Mouse (Mus musculus) midbrain, embryonic 11.5 days (tissue): ENCODE measurements around the gene Gm9918. TPM values are rescaled to one million over a fixed set of nuclear protein-coding genes. Genes with fewer than 3 reads are reported as not detected.
A peak's percentile ranks its signal among the peaks of the same experiment; 100 is the strongest.

Source experiments
- ATAC-seq: fragments of 200-750 bp; cut with Nextera tagmentation; 2 replicates; pipeline ENCODE4 v1.8.0; 2017; ENCODE audit warnings: moderate TSS enrichment, moderate library complexity; ENCODE audit not compliant: low FRiP score
- DNase-seq: peaks from one replicate; pipeline ENCODE4 v3.0.0; 2015; ENCODE audit warnings: low spot score; ENCODE audit errors: missing footprints
- H3K27ac ChIP-seq: fragments of 300-500 bp; sonication (generic); 2 replicates; pipeline ENCODE4 v1.5.1; 2014; ENCODE audit warnings: low read depth, low read length
- H3K27me3 ChIP-seq: fragments of 300-500 bp; sonication (generic); 2 replicates; pipeline ENCODE4 v1.6.1; 2014; ENCODE audit warnings: mild to moderate bottlenecking, low read length, moderate library complexity, mixed read lengths; ENCODE audit not compliant: control insufficient read depth, insufficient read depth
- H3K36me3 ChIP-seq: fragments of 300-500 bp; sonication (generic); 2 replicates; pipeline ENCODE4 v1.6.1; 2014; ENCODE audit warnings: mild to moderate bottlenecking, low read length, moderate library complexity, mixed read lengths; ENCODE audit not compliant: control insufficient read depth, insufficient read depth
- H3K4me1 ChIP-seq: fragments of 300-500 bp; sonication (generic); 2 replicates; pipeline ENCODE4 v1.6.1; 2014; ENCODE audit warnings: low read length; ENCODE audit not compliant: control insufficient read depth, insufficient read depth
- H3K4me2 ChIP-seq: fragments of 300-500 bp; sonication (generic); 2 replicates; pipeline ENCODE4 v1.6.1; 2014; ENCODE audit warnings: mild to moderate bottlenecking, moderate library complexity
- H3K4me3 ChIP-seq: fragments of 300-500 bp; sonication (generic); 2 replicates; pipeline ENCODE4 v1.5.1; 2014; ENCODE audit warnings: low read depth, low read length
- H3K9ac ChIP-seq: fragments of 300-500 bp; sonication (generic); 2 replicates; pipeline ENCODE4 v1.6.1; 2014; ENCODE audit warnings: low read length
- H3K9me3 ChIP-seq: fragments of 300-500 bp; sonication (generic); 2 replicates; pipeline ENCODE4 v1.6.1; 2016; ENCODE audit warnings: low read length; ENCODE audit not compliant: control insufficient read depth
- WGBS: fragments of 180-500 bp; shearing (Covaris S2); extraction: QIAGEN DNeasy Blood & Tissue Kit; methylation state at CpG from one replicate; pipeline ENCODE4 v1.1.7; 2014; 5-methylcytosine and 5-hydroxymethylcytosine counted together
- polyA plus RNA-seq: library from polyadenylated mRNA; unstranded; fragments of >200 nt; fragmentation: Nextera tagmentation; extraction: Ambion mirVana; gene quantifications from 2 replicates; pipeline ENCODE4 v1.2.1, GENCODE M21; 2014

Gene Gm9918
- polyA plus RNA-seq, 1 experiment from 2014 or later = 0.15 TPM

GRCm38 (mm10) chr15:102263037-102263436 lies 7.3 kb upstream of the Gm9918 start:
- peaks cover 4% of the 10 kb centered on the region for H3K4me1 ChIP-seq
- 71% methylated on average over 2 of the region's 2 CpGs for WGBS
- peaks cover 10% of the 10 kb centered on the region for H3K27me3 ChIP-seq
- no peaks in the 10 kb centered on the region for H3K9me3 ChIP-seq
- ATAC-seq = no peak
- H3K4me3 ChIP-seq = no peak overlapping the region
- no peak for DNase-seq
- no peak overlapping the region for H3K27ac ChIP-seq
- no peaks in the 10 kb centered on the region for H3K36me3 ChIP-seq
- no peak overlapping the region for H3K4me2 ChIP-seq
- H3K9ac ChIP-seq = no peak overlapping the region

GRCm38 (mm10) chr15:102265548-102265947 lies 4.8 kb upstream of the Gm9918 start:
- Histone ChIP-seq H3K4me2 (no peak overlapping the region), H3K27ac (no peak overlapping the region), H3K4me3 (no peak overlapping the region), H3K27me3 (peaks cover under 1% of the 10 kb centered on the region; the same call in 1 of the 2 replicates), H3K9ac (no peak overlapping the region), H3K36me3 (no peaks in the 10 kb centered on the region), H3K9me3 (no peaks in the 10 kb centered on the region), H3K4me1 (no peaks in the 10 kb centered on the region; the same call in 1 of the 2 replicates)
- no peak for DNase-seq
- 87% methylated on average over 5 of the region's 5 CpGs for WGBS
- no peak for ATAC-seq

DNA sequence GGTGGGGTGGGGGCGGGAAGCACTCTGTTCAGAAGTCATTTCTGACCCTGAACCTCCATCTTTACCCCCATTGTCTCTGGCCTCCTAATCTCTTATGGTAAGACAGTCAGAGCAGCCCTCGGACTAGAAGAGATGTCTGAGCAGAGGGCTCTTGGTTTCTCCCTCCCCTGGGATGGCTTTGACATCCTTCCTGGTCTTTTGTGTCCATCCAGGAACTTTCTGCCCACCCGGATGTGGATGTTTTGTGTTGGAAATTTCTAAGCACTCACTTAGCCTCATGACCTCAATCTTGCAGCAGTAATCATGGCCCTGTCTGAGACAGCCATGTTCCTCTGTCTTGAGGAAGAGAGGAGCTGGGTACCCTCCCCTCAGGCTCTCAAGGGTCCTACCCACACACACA lies 1.1 kb downstream of the Gm9918 start:
- H3K4me1 ChIP-seq = no peaks in the 10 kb centered on the region; the same call in 1 of the 2 replicates
- no peak overlapping the region for H3K4me3 ChIP-seq
- no peaks in the 10 kb centered on the region for H3K36me3 ChIP-seq
- H3K4me2 ChIP-seq = no peak overlapping the region
- H3K9me3 ChIP-seq = no peaks in the 10 kb centered on the region
- H3K27me3 ChIP-seq = peaks cover 3% of the 10 kb centered on the region; the same call in 1 of the 2 replicates
- DNase-seq (no peak), ATAC-seq (no peak)
- no peak overlapping the region for H3K9ac ChIP-seq
- H3K27ac ChIP-seq = no peak overlapping the region
- WGBS = 14% methylated on average over 3 of the region's 3 CpGs

- DNase-seq (no peak), ATAC-seq (no peak)
- Histone ChIP-seq H3K36me3 (no peaks in the 10 kb centered on the region), H3K27me3 (peaks cover 3% of the 10 kb centered on the region; the same call in 1 of the 2 replicates), H3K9ac (no peak overlapping the region), H3K27ac (no peak overlapping the region), H3K4me1 (peaks cover 3% of the 10 kb centered on the region), H3K4me2 (no peak overlapping the region), H3K4me3 (no peak overlapping the region), H3K9me3 (no peaks in the 10 kb centered on the region)
- WGBS = 74% methylated on average over 6 of the region's 6 CpGs
Measured at GRCm38 (mm10) chr15:102273982-102274716, 3.8 kb downstream of the Gm9918 start.

DNA sequence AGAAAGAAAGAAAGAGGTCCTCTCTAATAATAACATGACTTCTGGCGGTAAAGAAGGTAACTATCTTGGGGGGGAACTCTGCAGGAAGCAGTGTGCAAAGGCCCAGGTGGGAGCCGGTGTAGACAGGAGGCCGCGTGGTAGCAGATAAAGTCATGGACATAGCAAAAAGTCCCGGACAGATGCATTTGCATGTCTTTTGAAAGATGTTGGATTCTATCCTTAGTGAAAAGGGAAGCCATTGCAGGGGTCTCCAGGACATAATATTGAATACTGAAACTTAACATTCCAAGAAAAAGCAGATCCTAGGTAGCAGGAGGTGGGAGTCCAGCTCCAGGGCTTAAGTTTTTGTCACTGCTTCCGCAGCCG lies 8.3 kb downstream of the Gm9918 start:
- peaks cover 11% of the 10 kb centered on the region for H3K4me1 ChIP-seq
- H3K9ac ChIP-seq = peak overlapping the region; percentile 80
- peak overlapping the region; percentile 92 for H3K4me2 ChIP-seq
- H3K27ac ChIP-seq = peak overlapping the region; percentile 75
- H3K4me3 ChIP-seq = peak overlapping the region; percentile 91
- H3K9me3 ChIP-seq = no peaks in the 10 kb centered on the region
- H3K27me3 ChIP-seq = no peaks in the 10 kb centered on the region
- DNase-seq (no peak), ATAC-seq (no peak; the same call in 1 of the 2 replicates)
- WGBS = 28% methylated on average over 7 of the region's 7 CpGs
- H3K36me3 ChIP-seq = peaks cover 10% of the 10 kb centered on the region

DNA sequence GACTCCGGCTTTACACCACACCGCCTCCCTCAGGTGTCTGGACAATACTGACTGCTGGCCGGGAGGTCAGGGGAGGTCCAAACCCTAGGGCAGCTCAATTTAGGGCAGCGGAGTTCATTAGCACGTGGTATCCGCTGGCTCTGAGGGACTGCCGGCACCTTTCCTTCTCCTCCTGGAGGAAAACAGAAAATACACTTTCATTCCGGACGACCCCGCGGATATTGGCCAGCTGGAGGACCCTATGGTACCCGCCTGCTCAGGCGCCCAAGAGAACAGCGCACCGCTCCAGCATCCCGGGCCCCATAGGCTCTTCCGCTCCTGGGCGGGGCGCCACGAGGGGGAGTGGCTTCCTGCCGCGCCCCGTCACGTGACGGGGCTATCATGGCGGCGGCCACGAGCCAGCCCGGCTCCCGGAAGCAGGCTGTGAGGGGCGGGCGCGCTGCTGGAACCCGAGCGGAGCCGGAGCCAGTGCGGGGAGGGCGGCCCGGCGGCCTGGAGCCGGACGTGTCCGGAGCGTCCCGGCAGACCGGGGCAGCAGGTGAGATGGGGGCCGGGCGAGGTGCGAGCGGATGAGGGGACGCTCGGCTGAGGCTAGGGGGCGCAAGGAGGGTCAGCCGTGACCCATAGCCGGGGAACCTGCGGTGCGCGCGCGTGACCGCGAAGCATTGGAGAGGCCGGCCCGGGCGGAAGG lies 8.9 kb downstream of the Gm9918 start, which contains the start of gene Mfsd5:
TSS of gene Mfsd5 (plus strand) at position 363 of the 691 bp plus-strand sequence.
- ATAC-seq (peak; percentile 98), DNase-seq (peak; percentile 99)
- Histone ChIP-seq H3K9ac (peak within 1 kb of the TSS; percentile 80), H3K9me3 (no peaks in the 10 kb centered on the region), H3K27ac (peak within 1 kb of the TSS; percentile 75), H3K36me3 (peaks cover 10% of the 10 kb centered on the region), H3K27me3 (no peaks in the 10 kb centered on the region), H3K4me1 (peaks cover 11% of the 10 kb centered on the region), H3K4me3 (peak within 1 kb of the TSS; percentile 91), H3K4me2 (peak within 1 kb of the TSS; percentile 92)
- WGBS = under 1% methylated on average over 61 of the region's 65 CpGs

- no peaks in the 10 kb centered on the region for H3K9me3 ChIP-seq
- H3K4me1 ChIP-seq = peaks cover 11% of the 10 kb centered on the region
- H3K9ac ChIP-seq = peak overlapping the region; percentile 80
- peak overlapping the region; percentile 75; the same call in 1 of the 2 replicates for H3K27ac ChIP-seq
- ATAC-seq (peak; percentile 38), DNase-seq (no peak)
- peak overlapping the region; percentile 92 for H3K4me2 ChIP-seq
- H3K36me3 ChIP-seq = peaks cover 10% of the 10 kb centered on the region
- 32% methylated on average over 13 of the region's 13 CpGs for WGBS
- no peaks in the 10 kb centered on the region for H3K27me3 ChIP-seq
- peak overlapping the region; percentile 91 for H3K4me3 ChIP-seq
Measured at GRCm38 (mm10) chr15:102279783-102280520, 9.6 kb downstream of the Gm9918 start.

- Histone ChIP-seq H3K4me1 (peaks cover 11% of the 10 kb centered on the region), H3K4me2 (no peak overlapping the region; the same call in 1 of the 2 replicates), H3K4me3 (no peak overlapping the region; the same call in 1 of the 2 replicates), H3K27me3 (no peaks in the 10 kb centered on the region), H3K27ac (no peak overlapping the region), H3K9ac (no peak overlapping the region), H3K9me3 (no peaks in the 10 kb centered on the region), H3K36me3 (peaks cover 10% of the 10 kb centered on the region)
- ATAC-seq = no peak
- WGBS = 95% methylated on average over 19 of the region's 19 CpGs
- DNase-seq = no peak
Measured at GRCm38 (mm10) chr15:102280623-102281022, 10.3 kb downstream of the Gm9918 start.
